Mouse (Mus musculus) midbrain, embryonic 11.5 days (tissue): ENCODE results near the gene Tas2r135. TPM values are rescaled to one million over a fixed set of nuclear protein-coding genes. Genes with fewer than 3 reads are reported as not detected.
A peak's percentile ranks its signal among the peaks of the same experiment; 100 is the strongest.

Experiments used
- ATAC-seq: fragments of 200-750 bp; cut with Nextera tagmentation; 2 replicates; pipeline ENCODE4 v1.8.0; 2017; ENCODE audit warnings: moderate TSS enrichment, moderate library complexity; ENCODE audit not compliant: low FRiP score
- DNase-seq: peaks from one replicate; pipeline ENCODE4 v3.0.0; 2015; ENCODE audit warnings: low spot score; ENCODE audit errors: missing footprints
- H3K27ac ChIP-seq: fragments of 300-500 bp; sonication (generic); 2 replicates; pipeline ENCODE4 v1.5.1; 2014; ENCODE audit warnings: low read depth, low read length
- H3K27me3 ChIP-seq: fragments of 300-500 bp; sonication (generic); 2 replicates; pipeline ENCODE4 v1.6.1; 2014; ENCODE audit warnings: mild to moderate bottlenecking, low read length, moderate library complexity, mixed read lengths; ENCODE audit not compliant: control insufficient read depth, insufficient read depth
- H3K36me3 ChIP-seq: fragments of 300-500 bp; sonication (generic); 2 replicates; pipeline ENCODE4 v1.6.1; 2014; ENCODE audit warnings: mild to moderate bottlenecking, low read length, moderate library complexity, mixed read lengths; ENCODE audit not compliant: control insufficient read depth, insufficient read depth
- H3K4me1 ChIP-seq: fragments of 300-500 bp; sonication (generic); 2 replicates; pipeline ENCODE4 v1.6.1; 2014; ENCODE audit warnings: low read length; ENCODE audit not compliant: control insufficient read depth, insufficient read depth
- H3K4me2 ChIP-seq: fragments of 300-500 bp; sonication (generic); 2 replicates; pipeline ENCODE4 v1.6.1; 2014; ENCODE audit warnings: mild to moderate bottlenecking, moderate library complexity
- H3K4me3 ChIP-seq: fragments of 300-500 bp; sonication (generic); 2 replicates; pipeline ENCODE4 v1.5.1; 2014; ENCODE audit warnings: low read depth, low read length
- H3K9ac ChIP-seq: fragments of 300-500 bp; sonication (generic); 2 replicates; pipeline ENCODE4 v1.6.1; 2014; ENCODE audit warnings: low read length
- H3K9me3 ChIP-seq: fragments of 300-500 bp; sonication (generic); 2 replicates; pipeline ENCODE4 v1.6.1; 2016; ENCODE audit warnings: low read length; ENCODE audit not compliant: control insufficient read depth
- WGBS: fragments of 180-500 bp; shearing (Covaris S2); extraction: QIAGEN DNeasy Blood & Tissue Kit; methylation state at CpG from one replicate; pipeline ENCODE4 v1.1.7; 2014; 5-methylcytosine and 5-hydroxymethylcytosine counted together
- polyA plus RNA-seq: library from polyadenylated mRNA; unstranded; fragments of >200 nt; fragmentation: Nextera tagmentation; extraction: Ambion mirVana; gene quantifications from 2 replicates; pipeline ENCODE4 v1.2.1, GENCODE M21; 2014

Tas2r135 gene
- polyA plus RNA-seq, 1 experiment from 2014 or later, result not detected

DNA sequence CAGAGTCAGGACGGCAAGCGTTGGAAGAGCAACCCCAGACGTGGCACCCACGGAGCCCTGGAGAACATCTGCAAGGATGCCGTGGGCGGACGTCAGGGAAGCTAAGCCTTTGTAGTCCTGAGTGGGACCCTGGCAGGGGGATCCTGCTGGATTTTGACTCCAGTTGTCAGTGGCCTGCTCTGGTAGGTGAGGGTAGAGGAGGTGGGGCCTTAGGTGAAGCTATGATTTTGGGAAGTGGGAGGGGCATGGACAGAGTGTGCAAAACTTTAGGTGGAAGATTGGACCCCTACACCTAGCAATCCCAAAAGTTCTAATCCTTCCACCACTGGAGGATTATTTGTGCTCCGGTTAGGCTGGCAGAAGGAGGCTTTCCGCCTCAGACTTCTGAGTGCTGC is 32.8 kb upstream of the Tas2r135 start:
- Histone ChIP-seq H3K27me3 (peaks cover 13% of the 10 kb centered on the region), H3K4me1 (peaks cover 13% of the 10 kb centered on the region), H3K9me3 (no peaks in the 10 kb centered on the region), H3K4me2 (peak overlapping the region; percentile 91), H3K9ac (no peak overlapping the region), H3K4me3 (no peak overlapping the region; the same call in 1 of the 2 replicates), H3K27ac (no peak overlapping the region), H3K36me3 (no peaks in the 10 kb centered on the region)
- ATAC-seq (peak; percentile 25), DNase-seq (no peak)
- 23% methylated on average over 9 of the region's 9 CpGs for WGBS

DNA sequence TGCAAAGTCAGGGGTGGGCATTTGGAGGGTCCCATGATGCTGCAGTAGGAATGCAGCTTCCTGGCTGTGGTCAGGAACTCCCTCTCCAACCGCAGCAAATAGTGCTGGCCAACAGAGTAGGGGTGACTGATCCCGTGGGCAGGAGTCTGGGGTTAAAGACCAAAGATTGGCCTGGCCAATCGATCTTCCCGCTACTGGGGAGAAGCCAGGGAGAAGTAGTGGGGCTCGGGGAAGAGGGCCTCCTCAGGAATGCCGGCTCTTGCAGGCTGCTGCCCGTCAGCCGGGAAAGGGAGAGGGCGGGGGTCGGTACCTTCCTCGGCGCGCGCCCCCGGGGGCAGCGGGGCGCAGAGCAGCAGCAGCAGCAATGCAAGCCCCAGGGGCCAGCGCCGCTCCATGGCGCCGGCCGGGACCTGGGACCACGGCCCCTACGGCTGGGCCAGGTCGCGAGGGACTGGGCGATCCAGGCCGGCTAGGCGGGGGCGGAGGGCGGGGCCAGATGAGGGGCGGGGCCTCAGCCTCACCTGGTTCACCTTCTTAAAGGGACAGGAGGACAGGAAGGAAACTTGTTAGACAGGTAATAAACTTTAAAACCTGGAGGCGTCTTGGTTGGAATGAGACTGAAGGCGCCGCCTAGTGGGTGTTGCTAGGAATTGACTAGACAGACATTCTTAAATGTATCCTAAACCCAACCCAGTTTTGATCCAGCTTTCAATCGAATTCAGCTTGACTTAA is 32.3 kb upstream of the Tas2r135 start, which contains the start of gene Epha1:
Gene Epha1, minus strand, starts transcription at position 453 of the 732 bp plus-strand sequence.
- peak; percentile 79 for ATAC-seq
- no peaks in the 10 kb centered on the region for H3K9me3 ChIP-seq
- H3K4me2 ChIP-seq, result peak within 1 kb of the TSS; percentile 91
- peaks cover 13% of the 10 kb centered on the region for H3K4me1 ChIP-seq
- H3K36me3 ChIP-seq, result no peaks in the 10 kb centered on the region
- 1% methylated on average over 36 of the region's 36 CpGs for WGBS
- peak within 1 kb of the TSS; percentile 45 for H3K9ac ChIP-seq
- DNase-seq, result peak; percentile 94
- H3K27ac ChIP-seq, result no peak within 1 kb of the TSS
- peaks cover 13% of the 10 kb centered on the region for H3K27me3 ChIP-seq
- peak within 1 kb of the TSS; percentile 46 for H3K4me3 ChIP-seq

DNA sequence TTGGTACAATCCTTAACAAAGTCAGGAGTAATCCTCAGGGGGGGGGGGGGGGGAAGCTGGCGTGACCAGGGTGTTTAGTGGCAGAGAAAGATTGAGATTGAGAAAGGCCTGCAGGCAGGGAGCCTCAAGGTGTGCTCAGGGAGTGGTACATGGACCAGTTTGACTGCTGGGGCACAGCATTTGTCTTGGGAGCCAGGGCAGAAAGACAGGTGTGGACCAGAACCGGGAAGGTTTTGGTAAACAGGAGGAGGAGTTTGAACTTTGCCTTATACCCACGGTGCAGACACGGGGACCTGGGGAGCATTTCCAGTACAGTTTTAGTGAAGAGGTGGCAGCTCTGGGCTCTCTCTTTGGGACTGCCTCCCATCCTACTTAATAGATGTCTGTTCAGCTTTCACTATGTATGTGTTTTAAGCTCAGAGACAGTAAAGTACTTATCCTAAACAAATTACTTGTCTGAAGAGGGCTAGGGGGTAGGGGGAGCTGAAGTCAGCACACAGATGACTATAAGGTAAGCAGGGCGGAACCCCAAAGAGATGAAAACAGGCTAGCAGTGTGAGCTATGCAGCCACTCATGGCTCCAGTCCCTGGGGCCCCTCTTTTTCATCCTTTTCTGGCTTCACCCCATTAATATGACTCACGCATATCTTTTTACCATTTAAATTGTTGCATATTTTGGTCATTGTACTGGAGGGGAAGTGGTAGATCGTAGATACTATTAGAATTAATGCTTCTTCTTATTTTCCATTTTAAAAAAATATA is 31.4 kb upstream of the Tas2r135 start:
- 39% methylated on average over 7 of the region's 7 CpGs for WGBS
- H3K4me1 ChIP-seq, result peaks cover 13% of the 10 kb centered on the region
- H3K27me3 ChIP-seq, result peaks cover 13% of the 10 kb centered on the region
- no peak overlapping the region for H3K27ac ChIP-seq
- H3K4me3 ChIP-seq, result peak overlapping the region; percentile 46
- ATAC-seq, result no peak; the same call in 1 of the 2 replicates
- no peaks in the 10 kb centered on the region for H3K9me3 ChIP-seq
- no peak for DNase-seq
- no peaks in the 10 kb centered on the region for H3K36me3 ChIP-seq
- H3K4me2 ChIP-seq, result peak overlapping the region; percentile 91
- H3K9ac ChIP-seq, result no peak overlapping the region

DNA sequence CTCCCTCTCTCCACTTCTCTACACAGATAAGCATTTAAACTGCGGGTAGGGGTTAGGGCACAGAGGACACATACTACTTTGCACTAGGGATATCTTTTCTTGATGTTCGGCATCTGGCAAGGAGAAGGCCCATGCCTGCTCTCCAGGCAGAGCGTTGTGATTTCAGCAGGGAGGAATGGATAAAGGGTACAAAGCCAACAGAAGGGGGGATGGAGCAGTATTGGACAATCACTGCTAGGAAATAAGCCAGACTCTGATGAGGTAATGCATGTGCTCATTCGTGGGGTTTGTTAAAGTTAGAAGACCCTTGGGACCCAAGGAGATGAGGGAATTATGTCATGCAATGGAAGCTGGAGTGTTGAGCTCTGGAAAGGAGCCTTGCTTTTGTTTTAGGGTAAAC is 30.5 kb upstream of the Tas2r135 start:
- ATAC-seq, result no peak
- no peak overlapping the region for H3K27ac ChIP-seq
- H3K4me2 ChIP-seq, result no peak overlapping the region
- peaks cover 13% of the 10 kb centered on the region for H3K27me3 ChIP-seq
- DNase-seq, result no peak
- H3K4me3 ChIP-seq, result no peak overlapping the region
- H3K9ac ChIP-seq, result no peak overlapping the region
- 87% methylated on average over 4 of the region's 4 CpGs for WGBS
- H3K9me3 ChIP-seq, result no peaks in the 10 kb centered on the region
- peaks cover 11% of the 10 kb centered on the region for H3K4me1 ChIP-seq
- H3K36me3 ChIP-seq, result no peaks in the 10 kb centered on the region

DNA sequence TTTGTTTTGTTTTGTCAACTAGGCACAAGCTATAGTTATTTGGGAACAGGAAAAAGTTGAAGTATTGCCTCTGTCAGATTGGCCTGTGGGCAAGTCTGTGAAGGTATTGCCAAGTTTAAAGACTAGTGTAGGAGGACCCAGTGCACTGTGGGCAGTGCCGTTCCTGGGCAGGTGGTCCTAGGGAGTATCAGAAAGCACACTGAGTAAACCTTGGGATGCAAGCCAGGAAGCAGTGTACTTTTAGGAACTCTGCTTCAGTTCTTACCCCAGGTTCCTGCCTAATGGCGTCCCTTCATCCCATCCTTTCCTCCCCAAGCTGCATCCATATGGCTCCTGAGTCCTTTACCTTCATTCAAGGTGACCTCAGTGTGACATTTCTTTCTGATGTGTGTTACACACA is 30.1 kb upstream of the Tas2r135 start:
- peaks cover 13% of the 10 kb centered on the region for H3K27me3 ChIP-seq

DNA sequence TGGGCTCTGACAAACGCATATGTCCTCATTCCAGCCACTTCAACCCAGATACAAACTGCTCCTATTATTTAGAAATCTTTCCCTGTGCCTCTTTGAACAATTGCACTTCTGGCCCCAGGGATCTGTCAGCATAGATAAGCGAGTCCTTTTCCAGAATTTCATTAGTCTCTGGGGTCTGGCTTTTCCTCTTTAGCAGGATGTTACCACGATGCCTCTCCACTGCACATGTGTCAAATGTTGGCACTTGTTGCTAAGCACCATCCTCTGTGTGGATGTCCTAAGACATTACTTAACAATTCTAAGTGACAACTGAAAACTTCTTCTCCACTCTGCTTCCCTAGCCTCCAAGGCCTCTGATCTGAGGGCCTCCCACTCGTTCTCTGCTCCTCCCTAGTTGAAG is 29.2 kb upstream of the Tas2r135 start:
- no peak overlapping the region for H3K27ac ChIP-seq
- no peak for DNase-seq
- H3K4me2 ChIP-seq, result no peak overlapping the region
- peaks cover 13% of the 10 kb centered on the region for H3K27me3 ChIP-seq
- 39% methylated on average over 4 of the region's 4 CpGs for WGBS
- ATAC-seq, result no peak
- no peak overlapping the region for H3K9ac ChIP-seq
- peaks cover 8% of the 10 kb centered on the region for H3K4me1 ChIP-seq
- no peak overlapping the region for H3K4me3 ChIP-seq
- H3K36me3 ChIP-seq, result no peaks in the 10 kb centered on the region
- H3K9me3 ChIP-seq, result no peaks in the 10 kb centered on the region

More for the DNA sequence above, 30.1 kb upstream of the Tas2r135 start:
- Histone ChIP-seq H3K4me2 (no peak overlapping the region), H3K36me3 (no peaks in the 10 kb centered on the region), H3K27ac (no peak overlapping the region), H3K9ac (no peak overlapping the region), H3K4me1 (peaks cover 8% of the 10 kb centered on the region), H3K4me3 (no peak overlapping the region), H3K9me3 (no peaks in the 10 kb centered on the region)
- 90% methylated on average over 2 of the region's 2 CpGs for WGBS
- DNase-seq, result no peak
- ATAC-seq, result no peak

DNA sequence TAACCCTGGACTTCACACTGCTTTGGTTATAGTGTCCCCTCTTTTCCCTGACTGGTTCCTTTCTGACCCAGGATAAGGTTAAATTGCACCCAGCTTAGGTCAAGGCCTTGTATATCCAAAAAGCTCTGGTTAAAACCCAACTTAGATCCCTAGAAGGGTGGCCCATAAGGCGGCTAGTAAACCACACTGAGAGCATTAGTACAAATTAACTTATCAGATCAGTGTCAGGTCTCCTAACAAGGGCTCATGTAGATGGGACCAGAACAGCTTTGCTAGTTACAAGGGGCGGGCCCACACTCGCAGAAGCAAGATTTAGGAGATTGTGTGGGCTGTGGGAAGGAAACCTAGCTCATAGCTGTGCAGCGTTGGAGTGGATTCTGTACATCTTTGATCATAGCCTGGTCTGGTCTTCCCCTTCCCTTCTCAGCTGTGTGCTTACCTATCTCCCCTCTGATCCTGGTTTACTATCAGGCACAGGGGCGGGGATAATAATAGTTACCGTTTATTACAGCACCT is 28.7 kb upstream of the Tas2r135 start:
- DNase-seq, result no peak
- no peaks in the 10 kb centered on the region for H3K36me3 ChIP-seq
- H3K9ac ChIP-seq, result no peak overlapping the region
- no peak overlapping the region for H3K4me2 ChIP-seq
- no peak overlapping the region for H3K4me3 ChIP-seq
- H3K27ac ChIP-seq, result no peak overlapping the region
- H3K9me3 ChIP-seq, result no peaks in the 10 kb centered on the region
- peaks cover 13% of the 10 kb centered on the region for H3K27me3 ChIP-seq
- no peak for ATAC-seq
- WGBS, result 67% methylated on average over 6 of the region's 6 CpGs
- peaks cover 8% of the 10 kb centered on the region for H3K4me1 ChIP-seq

DNA sequence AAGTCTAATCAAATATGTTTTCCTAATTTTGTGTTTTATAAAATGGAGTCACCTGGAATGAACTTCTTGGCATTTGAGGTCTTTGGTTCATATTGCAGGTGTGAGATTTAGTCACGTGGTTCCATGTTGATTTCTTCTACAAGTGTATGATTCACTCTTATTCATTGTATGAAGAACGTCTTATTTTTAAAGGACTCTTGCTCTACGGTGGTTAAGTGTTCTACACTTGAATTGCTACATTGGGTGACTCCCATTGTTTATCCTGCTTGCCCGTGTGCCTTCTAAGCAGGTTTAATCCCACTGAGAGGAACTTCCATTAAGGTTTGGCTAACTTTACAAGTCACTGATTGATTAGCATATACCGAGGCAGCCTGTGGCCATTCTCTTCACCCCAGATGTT is 28.0 kb upstream of the Tas2r135 start:
- H3K4me3 ChIP-seq, result no peak overlapping the region
- peaks cover 8% of the 10 kb centered on the region for H3K4me1 ChIP-seq
- H3K9me3 ChIP-seq, result no peaks in the 10 kb centered on the region
- DNase-seq, result no peak
- peaks cover 7% of the 10 kb centered on the region for H3K27me3 ChIP-seq
- no peak overlapping the region for H3K27ac ChIP-seq
- ATAC-seq, result no peak
- no peaks in the 10 kb centered on the region for H3K36me3 ChIP-seq
- WGBS, result 56% methylated on average over 5 of the region's 5 CpGs
- H3K9ac ChIP-seq, result no peak overlapping the region
- no peak overlapping the region for H3K4me2 ChIP-seq

DNA sequence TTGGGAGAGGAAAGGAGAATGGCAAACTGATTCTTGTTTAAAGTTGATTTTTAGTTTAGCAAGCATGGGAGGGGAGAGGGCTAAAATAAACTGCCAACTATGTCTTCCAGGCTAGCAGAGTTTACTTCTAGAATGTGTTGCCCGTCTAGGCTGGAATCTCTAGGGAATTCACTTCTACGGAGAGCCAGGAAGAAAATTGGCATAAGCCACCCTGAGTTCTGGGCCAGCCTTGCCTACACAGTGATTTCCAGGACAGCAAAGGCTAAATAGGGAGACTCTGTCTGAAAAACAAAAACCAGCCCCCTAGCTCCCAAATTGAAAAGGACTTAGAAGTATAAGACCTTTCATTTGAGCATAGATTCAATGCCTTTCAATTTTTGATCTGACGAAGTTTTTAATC is 25.7 kb upstream of the Tas2r135 start:
- WGBS, result 41% methylated on average over 3 of the region's 3 CpGs
- H3K27me3 ChIP-seq, result peaks cover 2% of the 10 kb centered on the region

More for the DNA sequence above, 25.7 kb upstream of the Tas2r135 start:
- Histone ChIP-seq H3K4me2 (no peak overlapping the region), H3K27ac (no peak overlapping the region), H3K4me1 (no peaks in the 10 kb centered on the region), H3K9me3 (no peaks in the 10 kb centered on the region), H3K4me3 (no peak overlapping the region), H3K9ac (no peak overlapping the region), H3K36me3 (no peaks in the 10 kb centered on the region)
- ATAC-seq (no peak), DNase-seq (no peak)
